Mouse (Mus musculus) hematopoietic stem cell, adult 5-6 weeks (primary cell): ENCODE measurements around the gene Gm17349. TPM values are rescaled to one million over a fixed set of nuclear protein-coding genes. Genes with fewer than 3 reads are reported as not detected.
"Not testable (repeated sequence)": the region's sequence is repeated elsewhere in the genome, so short reads cannot be mapped to it uniquely, and the experiment has no call there.

Source experiments
- ATAC-seq, 2 experiments: fragments of 125-278 bp in 1 of 2; replicated peaks in 1 of 2; 2 replicates each; pipeline ENCODE4 v1.8.0; 2016 to 2017; ENCODE audit warnings: inconsistent platforms in 2 of 2, mild to moderate bottlenecking in 2 of 2, moderate number of reproducible peaks in 2 of 2, low read depth in 1 of 2, moderate TSS enrichment in 1 of 2; ENCODE audit not compliant: low FRiP score in 2 of 2, poor library complexity in 2 of 2, severe bottlenecking in 2 of 2, insufficient read depth in 1 of 2, low TSS enrichment in 1 of 2
- total RNA-seq: library from RNA; stranded (forward); fragments of 172-1452, 232-1000 nt; gene quantifications from 2 replicates; pipeline ENCODE4 v1.2.3, GENCODE M21; 2017

Gm17349 gene
- total RNA-seq, result not detected in 2 replicates

- peak; percentile 26 to 52; a peak in 2 of 4 replicates for ATAC-seq
These were observed at the start of gene Gm17349 for GRCm38 (mm10) chr15:99705440-99706048. Gene Gm17349 (minus strand): TSS chr15:99705490.

DNA sequence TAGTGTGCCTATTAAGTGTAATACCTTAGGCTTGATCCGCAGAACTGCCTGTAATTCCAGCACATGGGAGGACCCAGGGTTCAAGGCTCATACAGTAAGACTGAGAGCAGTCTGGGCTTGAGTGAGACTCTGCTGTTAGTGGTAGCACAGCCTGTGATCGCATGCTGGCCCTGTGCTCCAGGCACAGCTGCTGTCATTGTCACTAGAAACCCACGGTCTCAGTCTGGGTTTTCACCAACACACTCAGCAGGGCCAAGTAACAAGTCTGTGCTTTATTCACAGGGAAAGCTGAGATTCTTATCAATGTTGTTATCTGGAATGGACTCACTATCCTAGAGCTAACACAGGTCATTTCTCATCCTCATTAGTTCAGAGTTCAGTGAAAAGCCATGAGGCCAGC lies 48.9 kb upstream of the Gm17349 start:
- no peak for ATAC-seq

DNA sequence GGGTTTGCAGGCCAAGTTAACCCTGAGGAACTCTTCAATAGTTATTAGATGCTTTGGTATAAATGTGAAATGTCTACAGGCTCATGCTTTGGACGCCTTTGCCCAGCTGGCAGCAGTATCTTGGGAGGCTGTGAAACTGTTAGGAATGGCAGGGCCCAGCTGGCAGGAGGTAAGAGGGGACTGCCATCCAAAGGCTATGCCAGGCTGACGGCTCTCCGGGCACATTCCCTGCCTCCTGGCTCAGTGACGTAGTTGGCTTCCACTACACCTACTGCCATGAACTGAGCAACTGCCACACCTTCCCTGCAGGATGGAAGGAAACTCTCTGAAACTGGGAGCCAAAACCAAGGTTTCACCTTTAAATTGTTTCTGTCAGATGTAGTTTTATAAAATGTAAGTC lies 34.9 kb upstream of the Gm17349 start:
- no peak for ATAC-seq

DNA sequence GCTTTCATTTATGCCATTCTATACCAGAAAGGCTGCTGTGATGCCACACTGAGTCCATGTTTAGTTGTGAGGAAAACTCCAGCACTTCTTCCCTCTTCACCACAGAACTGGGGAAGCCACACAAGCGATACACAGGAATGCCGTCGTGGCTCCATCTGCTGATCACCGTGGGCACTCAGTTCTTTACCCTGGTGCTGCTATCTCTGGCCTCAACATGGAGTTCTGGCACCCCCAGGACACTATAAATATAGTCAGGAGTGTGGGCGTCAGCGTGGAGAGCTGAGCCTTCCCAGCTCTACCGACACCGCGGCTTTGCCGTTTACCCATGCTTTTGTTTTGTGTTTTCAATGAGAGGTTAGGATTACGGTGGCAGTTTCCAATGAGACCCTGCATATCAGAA lies 31.4 kb upstream of the Gm17349 start:
- ATAC-seq, result no peak

- ATAC-seq, result no peak
These were observed 30.3 kb upstream of the Gm17349 start for GRCm38 (mm10) chr15:99735631-99736030.

DNA sequence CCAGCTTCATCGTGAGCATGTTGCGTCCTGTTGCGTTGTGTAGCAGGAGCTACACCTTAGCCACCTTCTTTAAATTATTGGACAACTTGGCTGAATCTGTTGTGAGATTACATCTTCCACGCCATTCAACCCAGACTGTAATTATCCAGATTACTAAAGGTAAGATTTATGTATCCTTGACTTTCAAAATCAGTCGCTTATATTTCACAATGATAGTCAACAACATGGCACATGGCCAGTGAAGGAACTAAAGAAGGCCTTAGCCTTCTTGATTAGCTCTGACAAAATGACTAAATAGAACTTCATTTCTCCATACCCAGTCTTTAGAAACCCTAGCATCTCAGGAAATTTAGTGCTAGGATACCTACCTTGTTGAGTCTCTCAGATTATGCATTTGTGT lies 27.9 kb upstream of the Gm17349 start:
- no peak for ATAC-seq

GRCm38 (mm10) chr15:99731678-99732077 lies 26.4 kb upstream of the Gm17349 start:
- ATAC-seq, result no peak

GRCm38 (mm10) chr15:99731167-99731566 lies 25.9 kb upstream of the Gm17349 start:
- ATAC-seq, result no peak

DNA sequence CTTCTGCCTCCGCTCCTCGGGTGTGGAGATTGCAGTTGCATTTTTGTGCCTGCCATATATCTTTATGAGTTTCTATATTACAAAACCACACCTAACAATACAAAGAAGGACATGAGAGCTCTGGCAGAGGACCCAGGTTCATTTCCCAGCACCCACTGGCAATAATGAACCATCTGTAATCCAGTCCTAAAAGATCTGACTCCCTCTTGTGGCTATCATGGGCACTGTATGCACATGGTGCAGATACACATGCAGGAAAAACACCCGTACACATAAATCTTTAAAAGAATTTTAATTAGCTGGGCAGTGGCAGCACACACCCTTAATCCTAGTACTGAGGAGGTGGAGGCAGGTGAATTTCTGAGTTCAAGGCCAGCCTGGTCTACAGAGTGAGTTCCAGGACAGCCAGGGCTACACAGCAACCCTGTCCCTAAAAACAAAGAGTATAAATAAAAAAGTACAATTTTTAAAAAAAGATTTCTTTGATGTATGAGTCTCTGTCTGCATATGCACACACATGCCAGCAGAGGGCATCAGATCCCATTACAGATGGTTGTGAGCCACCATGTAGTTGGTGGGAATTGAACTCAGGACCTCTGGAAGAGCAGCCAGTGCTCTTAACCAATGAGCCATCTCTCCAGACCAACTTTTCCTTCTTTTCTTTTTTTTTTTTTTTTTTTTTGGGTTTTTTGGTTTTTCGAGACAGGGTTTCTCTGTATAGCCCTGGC lies 23.9 kb upstream of the Gm17349 start:
- ATAC-seq, result no peak

DNA sequence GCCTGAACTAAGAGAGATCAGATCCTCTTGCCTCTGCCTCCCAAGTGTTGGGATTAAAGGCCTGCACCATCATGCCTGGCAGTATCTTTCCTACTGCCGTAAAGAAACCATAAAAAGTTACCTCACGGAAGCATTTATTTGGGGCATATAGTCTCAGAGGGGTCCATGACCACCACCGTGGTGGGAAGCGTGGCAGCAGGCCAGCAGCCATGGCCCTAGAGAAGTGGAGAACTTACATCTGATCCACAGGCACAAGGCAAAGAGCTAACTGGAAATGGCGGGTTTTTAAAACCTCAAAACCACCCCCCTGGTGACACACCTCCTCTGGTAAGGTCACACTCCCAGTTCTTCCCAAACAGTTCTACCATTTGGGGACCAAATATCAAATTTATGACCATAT lies 22.9 kb upstream of the Gm17349 start:
- no peak for ATAC-seq

DNA sequence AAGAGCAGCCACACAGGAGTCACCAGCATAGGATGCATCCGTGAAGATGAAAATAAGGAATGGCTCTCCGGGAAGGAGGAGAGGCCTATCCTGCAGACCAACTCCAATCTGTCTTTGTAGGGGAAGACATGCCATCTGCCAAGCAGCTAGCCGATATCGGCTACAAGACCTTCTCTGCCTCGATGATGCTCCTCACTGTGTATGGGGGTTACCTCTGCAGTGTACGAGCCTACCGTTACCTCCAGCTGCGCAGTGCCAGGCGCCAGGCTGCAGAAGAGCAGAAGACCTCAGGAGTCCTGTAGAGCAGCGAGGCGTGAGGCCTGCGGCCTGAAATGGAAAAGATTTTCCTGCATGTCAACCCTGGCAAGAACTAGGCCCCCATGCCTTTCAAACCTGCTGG lies 22.2 kb upstream of the Gm17349 start:
- no peak for ATAC-seq

DNA sequence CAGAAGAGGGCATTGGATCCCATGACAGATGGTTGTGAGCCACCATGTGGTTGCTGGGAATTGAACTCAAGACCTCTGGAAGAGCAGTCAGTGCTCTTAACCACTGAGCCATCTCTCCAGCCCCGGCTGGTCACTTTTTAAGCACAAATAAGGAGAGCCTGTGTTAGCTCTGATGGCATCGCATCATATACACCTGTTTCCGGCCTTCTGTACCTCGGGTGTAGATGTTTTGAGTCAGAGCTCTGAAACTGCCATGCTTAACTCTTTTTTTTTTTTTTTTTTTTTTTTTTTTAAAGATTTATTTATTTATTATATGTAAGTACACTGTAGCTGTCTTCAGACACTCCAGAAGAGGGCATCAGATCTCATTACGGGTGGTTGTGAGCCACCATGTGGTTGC lies 21.7 kb upstream of the Gm17349 start:
- ATAC-seq, result not testable (repeated sequence)

- no peak for ATAC-seq
These were observed 21.3 kb upstream of the Gm17349 start for GRCm38 (mm10) chr15:99726549-99726948.

DNA sequence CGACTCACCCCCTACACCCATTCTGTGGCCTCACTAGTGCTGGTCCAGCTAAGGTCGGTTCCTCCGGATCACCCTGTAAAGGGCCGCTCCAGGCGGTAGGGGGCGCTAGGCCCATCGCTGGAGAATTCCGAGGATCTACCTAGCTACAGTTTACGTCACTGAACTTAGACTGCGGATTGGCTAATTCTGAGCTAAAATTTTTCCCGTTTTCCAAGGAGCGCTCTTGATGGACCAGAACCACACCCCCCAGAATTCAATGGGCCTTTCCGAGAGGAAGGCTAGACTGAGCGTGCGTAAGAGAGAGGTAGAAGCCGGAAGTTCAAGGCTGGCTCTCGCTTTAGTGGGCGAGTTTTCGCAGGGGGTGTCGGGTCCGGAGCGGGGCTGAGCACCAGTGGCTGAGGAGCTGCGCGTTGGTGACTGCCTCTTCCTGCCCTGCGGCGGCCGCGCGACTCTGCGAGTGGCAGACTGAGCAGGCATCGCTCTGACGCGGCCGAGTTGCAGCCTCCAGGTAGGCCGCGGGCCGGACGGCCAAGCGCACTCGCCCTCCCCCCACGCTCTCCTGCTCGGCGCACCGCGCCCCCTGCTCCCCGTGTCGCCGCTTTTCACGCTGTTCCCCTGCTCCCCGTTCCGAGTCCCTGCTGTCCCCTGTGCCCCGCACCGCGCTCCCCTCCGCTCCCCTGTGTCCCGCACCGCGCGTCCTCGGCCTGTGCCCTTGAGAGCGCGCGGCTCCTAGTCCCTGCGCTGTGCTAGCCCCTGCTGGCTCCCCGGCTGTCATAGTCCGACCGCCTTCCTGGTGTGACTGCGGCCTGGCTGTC lies 20.3 kb upstream of the Gm17349 start, which contains the start of gene Cox14:
TSS of gene Cox14 (plus strand) at position 278 of the 815 bp plus-strand sequence.
- ATAC-seq, result peak; percentile 88 to 95

- ATAC-seq, result no peak
These were observed 19.2 kb upstream of the Gm17349 start for GRCm38 (mm10) chr15:99724292-99725021.

- ATAC-seq, result no peak
These were observed 18.4 kb upstream of the Gm17349 start for GRCm38 (mm10) chr15:99723515-99724291.

GRCm38 (mm10) chr15:99723120-99723514 lies 17.8 kb upstream of the Gm17349 start:
- ATAC-seq, result no peak
